Mouse (Mus musculus) megakaryocyte, embryonic 14.5 days (primary cell): ENCODE measurements around the gene Serpinf1.

Experiments
- FLI1 ChIP-seq: IDR thresholded peaks from 2 replicates; pipeline ENCODE4 v1.6.1; 2012; ENCODE audit warnings: low read length, inconsistent platforms, mixed read lengths
- GATA1 ChIP-seq: IDR thresholded peaks from 3 replicates; pipeline ENCODE4 v1.6.1; 2012; ENCODE audit warnings: mixed read lengths, low read length, inconsistent platforms, borderline replicate concordance

DNA sequence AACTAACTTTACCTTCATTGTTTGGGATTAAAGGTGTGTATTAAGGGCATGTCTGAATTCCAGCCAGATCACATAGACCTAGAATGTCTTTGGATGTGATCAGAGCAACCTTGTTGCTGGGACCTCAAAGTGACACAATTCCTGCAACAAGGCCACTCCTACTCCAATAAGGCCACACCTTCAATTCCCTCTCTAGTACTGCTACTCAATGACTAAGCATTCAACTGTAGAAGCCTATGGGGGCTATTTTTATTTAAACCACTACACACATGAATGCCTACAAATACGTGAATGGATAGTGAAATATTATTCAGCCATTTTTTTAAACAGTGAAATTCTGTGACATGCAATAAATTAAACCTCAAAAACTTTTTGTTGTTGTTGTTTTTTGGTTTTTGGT, 45.4 kb downstream of the Serpinf1 start:
- no peak for TF ChIP-seq GATA1
- TF ChIP-seq FLI1 = no peak
